Mouse (Mus musculus): ENCODE measurements around the gene Fam120a.

- TF ChIP-seq CTCF (IDR thresholded peaks at IDR 0.05; ENCODE audit: low read depth, low read length) (no peak), TAL1 (conservative IDR thresholded peaks at IDR 0.05; ENCODE audit: low read depth, low read length) (no peak)
These were observed 14.8 kb upstream of the Fam120a start for GRCm38 (mm10) chr13:48982482-48983098.
